Mouse (Mus musculus): ENCODE data around the gene Orm3. TPM values are rescaled to one million over a fixed set of nuclear protein-coding genes. Genes with fewer than 3 reads are reported as not detected.
A peak's percentile ranks its signal among the peaks of the same experiment; 100 is the strongest.

Orm3 gene
- not detected in 2 replicates for total RNA-seq (2014; fragmentation: Nextera tagmentation)
- total RNA-seq (2017) = not detected in 2 replicates

DNA sequence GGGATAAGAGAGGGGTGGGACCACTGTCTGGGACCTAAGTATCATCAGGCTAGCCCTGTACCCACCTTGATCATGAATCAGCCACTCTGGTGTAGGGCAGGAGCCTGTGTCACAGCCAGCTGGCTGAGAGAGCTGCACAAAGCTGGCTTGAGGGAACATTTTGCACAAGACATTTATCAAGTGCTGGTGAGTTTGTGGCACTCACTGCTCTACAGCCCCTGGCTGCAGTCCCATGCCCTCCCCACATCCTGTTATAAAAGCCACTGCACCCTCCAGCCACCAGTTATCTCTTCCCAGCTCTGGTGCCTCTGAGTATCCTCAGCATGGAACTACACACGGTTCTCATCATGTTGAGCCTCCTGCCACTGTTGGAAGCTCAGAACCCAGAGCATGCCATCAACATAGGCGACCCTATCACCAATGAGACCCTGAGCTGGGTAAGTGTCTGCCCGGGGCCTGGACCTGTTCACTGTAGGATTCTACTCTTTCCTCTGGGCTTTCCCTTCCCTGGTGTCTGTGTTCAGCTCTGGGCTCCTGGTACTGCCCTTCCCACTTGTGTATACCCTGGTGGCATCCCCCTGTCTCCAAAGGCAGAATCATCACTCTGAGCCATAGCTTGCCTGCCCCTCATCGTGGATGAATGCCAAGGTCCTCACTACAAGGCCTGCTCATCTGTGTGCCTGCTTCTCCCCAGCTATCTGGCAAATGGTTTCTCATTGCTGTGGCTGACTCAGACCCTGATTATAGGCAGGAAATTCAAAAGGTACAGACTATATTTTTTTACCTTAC is at the start of gene Orm3:
Gene Orm3, plus strand, starts transcription at position 286 of the 789 bp plus-strand sequence.
- ATAC-seq (replicated peaks; ENCODE audit: low FRiP score, low TSS enrichment, poor library complexity, severe bottlenecking) = peak; percentile 49

GRCm38 (mm10) chr4:63307175-63308062 is 48.5 kb upstream of the Orm3 start:
- ATAC-seq (replicated peaks; ENCODE audit: low FRiP score, low TSS enrichment, poor library complexity, severe bottlenecking) = peak; percentile 86

DNA sequence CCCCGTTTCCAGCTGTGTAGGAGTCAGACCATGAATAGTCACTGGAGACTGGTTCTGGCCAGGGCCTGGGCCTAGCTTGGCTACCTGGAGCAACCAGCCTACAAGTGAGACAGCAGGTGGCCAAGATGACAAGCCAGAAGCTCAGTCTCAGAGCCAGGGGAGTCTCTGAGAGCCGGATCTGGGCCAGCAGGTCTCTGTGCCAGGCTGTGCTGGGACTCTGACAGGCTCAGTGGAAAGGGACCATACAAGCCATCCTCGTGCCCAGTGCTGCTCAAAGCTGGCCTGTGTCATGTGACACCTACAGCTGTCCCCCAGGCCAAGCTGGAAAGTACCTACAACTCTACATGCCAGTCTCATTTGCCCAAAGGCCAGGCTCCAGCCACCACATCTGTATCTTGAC is 47.6 kb upstream of the Orm3 start:
- no peak for ATAC-seq (replicated peaks; ENCODE audit: low FRiP score, low TSS enrichment, poor library complexity, severe bottlenecking)

GRCm38 (mm10) chr4:63310247-63310855 is 45.6 kb upstream of the Orm3 start:
- no peak for ATAC-seq (replicated peaks; ENCODE audit: low FRiP score, low TSS enrichment, poor library complexity, severe bottlenecking)

DNA sequence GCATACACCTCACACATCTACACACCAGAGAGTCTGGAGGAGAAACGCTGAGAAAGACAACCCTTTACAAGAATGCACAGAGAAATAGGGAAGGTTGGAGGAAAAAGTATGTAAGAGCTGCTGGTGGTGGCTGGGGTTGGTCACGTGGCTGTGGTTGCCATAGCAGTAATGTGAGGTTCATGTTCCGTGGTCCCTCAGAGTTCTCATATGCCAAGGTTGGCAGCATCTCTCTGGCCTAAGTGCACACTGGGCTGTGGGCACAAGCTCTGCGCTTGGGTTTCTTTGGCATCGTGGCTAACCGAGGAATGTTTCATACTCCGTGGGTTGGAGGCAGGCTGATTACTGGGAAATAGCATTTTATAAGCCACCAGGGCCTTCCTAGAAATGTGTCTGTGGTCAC is 44.5 kb upstream of the Orm3 start:
- no peak for ATAC-seq (replicated peaks; ENCODE audit: low FRiP score, low TSS enrichment, poor library complexity, severe bottlenecking)

DNA sequence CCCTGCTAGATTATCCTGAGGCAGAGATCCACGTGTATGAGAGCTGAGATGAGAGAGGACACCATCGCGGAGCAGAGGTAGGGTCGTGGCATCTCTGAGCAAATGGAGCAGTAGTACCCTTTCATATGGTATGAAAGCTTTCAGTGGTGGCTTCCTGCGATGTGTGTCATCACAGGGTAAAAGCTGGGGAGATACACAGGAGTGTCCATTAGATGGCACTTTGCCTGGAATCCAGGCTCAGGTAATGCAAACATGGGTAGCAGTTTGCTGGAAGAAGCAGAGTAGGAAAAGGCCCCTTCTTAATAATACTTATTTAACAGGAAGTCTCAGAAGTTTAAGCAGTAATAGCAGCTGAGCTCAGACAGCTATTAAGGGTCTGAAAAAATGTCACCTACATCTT is 41.9 kb upstream of the Orm3 start:
- ATAC-seq (replicated peaks; ENCODE audit: low FRiP score, low TSS enrichment, poor library complexity, severe bottlenecking) = no peak

DNA sequence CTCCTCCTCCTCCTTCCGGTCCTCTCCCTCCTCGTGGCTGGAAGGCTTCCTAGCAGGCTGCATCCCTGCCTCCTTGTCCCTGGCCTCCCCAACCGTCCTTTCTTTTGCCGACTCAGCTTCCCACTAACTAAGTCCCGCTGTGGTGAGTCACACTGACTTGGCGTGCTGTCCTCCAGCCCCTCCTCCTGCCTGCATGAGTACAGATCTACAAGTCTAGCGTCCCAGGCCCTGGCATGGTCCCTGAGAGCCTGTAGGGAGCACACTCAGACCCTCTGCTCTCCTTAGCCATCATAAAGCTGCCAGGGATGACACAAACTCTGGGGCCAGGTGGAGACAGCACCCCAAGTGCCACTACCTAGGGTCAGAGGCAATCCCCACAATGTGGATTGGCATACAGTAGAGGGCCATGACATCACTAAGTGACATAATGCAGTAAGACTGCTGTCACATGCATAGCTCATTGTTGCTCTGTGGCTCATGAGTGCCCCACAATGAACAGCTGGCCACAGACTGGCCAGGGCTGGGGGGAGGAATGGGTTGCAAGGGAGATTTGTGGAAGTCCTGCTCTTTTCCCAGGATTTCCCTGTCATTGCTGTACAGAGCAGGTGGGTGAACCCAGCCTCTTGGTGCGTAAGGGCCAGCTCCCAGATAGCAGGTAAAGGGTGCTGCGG is 39.8 kb upstream of the Orm3 start:
- no peak for ATAC-seq (replicated peaks; ENCODE audit: low FRiP score, low TSS enrichment, poor library complexity, severe bottlenecking)

DNA sequence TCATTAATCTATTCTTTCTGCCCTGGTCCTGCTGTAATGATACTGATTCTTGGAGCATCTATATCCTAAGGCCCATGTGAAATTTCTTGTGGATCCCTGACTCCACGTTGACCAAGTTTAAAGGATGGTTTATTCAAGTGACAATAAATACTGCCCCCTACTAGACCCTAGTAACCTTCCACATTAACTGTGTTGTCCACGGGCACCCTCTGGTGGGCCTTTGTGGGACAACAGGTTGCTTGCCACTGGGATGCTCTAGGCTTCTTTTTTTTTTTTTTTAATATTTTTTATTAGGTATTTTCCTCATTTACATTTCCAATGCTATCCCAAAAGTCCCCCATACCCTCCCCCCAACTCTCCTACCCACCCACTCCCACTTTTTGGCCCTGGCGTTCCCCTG is 36.4 kb upstream of the Orm3 start:
- peak; percentile 65 for ATAC-seq (replicated peaks; ENCODE audit: low FRiP score, low TSS enrichment, poor library complexity, severe bottlenecking)

- no peak for ATAC-seq (replicated peaks; ENCODE audit: low FRiP score, low TSS enrichment, poor library complexity, severe bottlenecking)
These were observed 32.6 kb upstream of the Orm3 start for GRCm38 (mm10) chr4:63323275-63323815.

GRCm38 (mm10) chr4:63333403-63333802 is 22.6 kb upstream of the Orm3 start:
- no peak for ATAC-seq (replicated peaks; ENCODE audit: low FRiP score, low TSS enrichment, poor library complexity, severe bottlenecking)

- no peak for ATAC-seq (replicated peaks; ENCODE audit: low FRiP score, low TSS enrichment, poor library complexity, severe bottlenecking)
These were observed 17.4 kb upstream of the Orm3 start for GRCm38 (mm10) chr4:63338414-63339076.

GRCm38 (mm10) chr4:63342491-63342890 is 13.5 kb upstream of the Orm3 start:
- no peak for ATAC-seq (replicated peaks; ENCODE audit: low FRiP score, low TSS enrichment, poor library complexity, severe bottlenecking)

DNA sequence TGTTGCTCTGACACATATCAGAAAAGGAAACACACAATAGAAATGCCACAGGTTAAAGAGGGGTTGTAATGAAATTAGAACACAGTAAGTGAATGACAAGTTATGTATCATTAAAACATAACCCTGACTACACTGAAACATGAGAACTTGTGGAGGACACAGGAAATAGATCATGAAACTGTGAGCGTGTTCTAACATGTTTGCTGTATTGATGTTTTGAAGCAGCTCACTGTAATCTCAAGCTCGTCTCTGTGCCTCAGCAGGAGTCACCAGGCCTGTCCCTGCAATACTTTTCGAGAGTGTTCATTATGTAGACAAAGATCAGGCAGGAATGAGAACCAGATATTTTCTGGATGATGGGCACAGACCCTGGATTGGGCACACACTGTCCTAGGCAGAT is 12.4 kb upstream of the Orm3 start:
- no peak for ATAC-seq (replicated peaks; ENCODE audit: low FRiP score, low TSS enrichment, poor library complexity, severe bottlenecking)

GRCm38 (mm10) chr4:63344295-63344694 is 11.7 kb upstream of the Orm3 start, which contains the start of gene Orm1:
Orm1 (plus strand) TSS chr4:63344560.
- ATAC-seq (replicated peaks; ENCODE audit: low FRiP score, low TSS enrichment, poor library complexity, severe bottlenecking) = no peak

- no peak for ATAC-seq (replicated peaks; ENCODE audit: low FRiP score, low TSS enrichment, poor library complexity, severe bottlenecking)
These were observed 10.7 kb upstream of the Orm3 start for GRCm38 (mm10) chr4:63345261-63345660.

DNA sequence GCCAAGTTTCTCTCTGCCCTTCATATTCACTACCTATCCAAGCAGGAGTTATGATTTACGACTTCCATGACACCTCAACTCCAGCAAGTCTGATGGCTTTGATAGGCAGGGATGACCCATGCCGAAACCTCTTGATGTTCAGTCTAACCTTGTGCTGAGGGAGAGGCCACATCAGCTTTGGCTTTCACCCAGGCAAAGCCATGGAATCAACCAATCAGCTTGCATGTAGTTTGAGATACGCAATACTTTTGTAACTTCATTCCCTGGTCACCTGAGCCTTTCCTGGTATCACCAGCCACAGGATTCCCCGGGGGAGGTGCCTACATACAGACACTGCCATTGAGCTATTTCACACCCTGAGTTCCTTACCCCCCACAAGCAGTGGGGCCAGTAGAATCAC is 9.3 kb upstream of the Orm3 start:
- no peak for ATAC-seq (replicated peaks; ENCODE audit: low FRiP score, low TSS enrichment, poor library complexity, severe bottlenecking)

DNA sequence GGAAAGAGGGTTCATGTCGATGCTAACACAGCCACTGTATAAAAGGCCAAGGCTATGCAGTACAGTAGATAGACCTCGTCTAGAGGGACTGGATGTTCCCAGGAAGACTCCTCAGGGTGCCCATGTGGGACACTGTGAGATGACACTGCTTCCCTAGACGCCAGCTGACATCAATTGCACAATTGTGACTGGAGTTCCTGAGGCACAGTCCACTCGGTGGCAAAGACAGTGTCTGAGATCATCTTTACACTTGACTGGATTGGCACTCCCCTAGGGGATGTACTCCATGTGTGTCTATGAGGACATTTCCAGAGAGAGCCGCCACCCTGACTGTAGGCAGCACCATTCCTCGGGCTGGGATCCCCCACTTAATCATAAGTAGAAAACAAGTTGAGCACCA is 7.4 kb upstream of the Orm3 start:
- no peak for ATAC-seq (replicated peaks; ENCODE audit: low FRiP score, low TSS enrichment, poor library complexity, severe bottlenecking)

DNA sequence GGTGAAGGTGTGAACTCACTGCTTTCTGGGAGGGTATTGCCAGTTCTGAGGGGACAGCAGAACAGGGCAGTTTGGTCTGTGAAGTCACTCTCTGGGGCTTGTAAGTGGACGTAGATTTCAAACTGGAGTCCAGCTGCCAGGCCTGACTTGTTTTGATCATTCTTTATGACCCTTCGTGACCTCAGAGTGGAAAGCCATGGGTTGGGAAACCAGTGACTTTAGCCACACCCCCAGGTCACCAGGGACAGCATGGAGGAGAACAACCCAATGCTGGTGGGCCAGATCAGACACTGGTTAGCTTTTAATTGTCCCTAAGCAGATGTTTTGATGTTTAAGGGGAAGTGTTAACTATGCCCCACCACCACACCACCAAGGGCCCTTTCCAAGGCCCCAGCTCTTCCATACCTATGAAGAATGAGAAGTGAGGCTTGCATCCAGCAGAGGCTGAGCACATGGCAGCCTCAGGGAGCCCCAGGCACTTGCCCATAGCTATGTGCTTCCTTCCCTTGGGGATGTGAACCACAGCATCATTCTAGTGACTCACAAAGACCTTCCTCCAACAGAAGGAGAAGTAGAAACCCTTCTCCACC is 1.1 kb downstream of the Orm3 start:
- ATAC-seq (replicated peaks; ENCODE audit: low FRiP score, low TSS enrichment, poor library complexity, severe bottlenecking) = no peak
